Mouse (Mus musculus): ENCODE results near the gene Mrm3. TPM values are rescaled to one million over a fixed set of nuclear protein-coding genes. Genes with fewer than 3 reads are reported as not detected.

The Mrm3 gene
- total and polyA plus RNA-seq, 3 experiments, result 11.9 to 23.4 (median 21.8) TPM

GRCm38 (mm10) chr11:76294078-76294477, 50.6 kb downstream of the Mrm3 start:
- peaks cover 18% of the 10 kb centered on the region for H3K4me1 ChIP-seq (ENCODE audit: control insufficient read depth, insufficient read depth, low read length)
- H3K79me2 ChIP-seq (replicated peaks; ENCODE audit: control insufficient read depth, insufficient read depth, low read length), result no peaks in the 10 kb centered on the region
- intact Hi-C loops (cut with DNase I), result loop anchor here (5.0 kb wide), 1 partner anchor 33 kb away; no protein-coding TSS in a partner anchor
- H3K27ac ChIP-seq, result no peak overlapping the region
- no peaks in the 10 kb centered on the region for H3K27me3 ChIP-seq (ENCODE audit: control insufficient read depth, insufficient read depth, low read length)
- H3K36me3 ChIP-seq (ENCODE audit: control insufficient read depth, insufficient read depth, low read length), result no peaks in the 10 kb centered on the region
- WGBS, result 78% methylated on average over 5 of the region's 5 CpGs
- no peak overlapping the region for H3K4me3 ChIP-seq
- no peak overlapping the region for H3K9ac ChIP-seq (ENCODE audit: low read depth, low read length)
- TF ChIP-seq CTCF (IDR thresholded peaks at IDR 0.05) (no peak), EP300 (IDR thresholded peaks at IDR 0.05; ENCODE audit: insufficient read depth, low read depth, low read length) (no peak), POLR2A (IDR thresholded peaks at IDR 0.05; ENCODE audit: insufficient read depth, low read depth, low read length) (no peak)
- no peak for DNase-seq

GRCm38 (mm10) chr11:76294836-76295235, 51.3 kb downstream of the Mrm3 start:
- peaks cover 18% of the 10 kb centered on the region for H3K4me1 ChIP-seq (ENCODE audit: control insufficient read depth, insufficient read depth, low read length)
- no peaks in the 10 kb centered on the region for H3K36me3 ChIP-seq (ENCODE audit: control insufficient read depth, insufficient read depth, low read length)
- no peaks in the 10 kb centered on the region; the same call in 1 of the 2 replicates for H3K79me2 ChIP-seq (replicated peaks; ENCODE audit: control insufficient read depth, insufficient read depth, low read length)
- no peaks in the 10 kb centered on the region for H3K27me3 ChIP-seq (ENCODE audit: control insufficient read depth, insufficient read depth, low read length)
- H3K9ac ChIP-seq (ENCODE audit: low read depth, low read length), result no peak overlapping the region
- H3K27ac ChIP-seq, result peak overlapping the region; percentile 48
- TF ChIP-seq CTCF (IDR thresholded peaks at IDR 0.05) (no peak), EP300 (IDR thresholded peaks at IDR 0.05; ENCODE audit: insufficient read depth, low read depth, low read length) (0 out of 2 replicates have a peak, but pooled peaks have one; percentile 23)
- 31% methylated on average over 9 of the region's 9 CpGs for WGBS
- DNase-seq, result peak in 1 of 2 experiments; percentile 29
- intact Hi-C loops (cut with DNase I), result loop anchor here (5.0 kb wide), 1 partner anchor 32 kb away; no protein-coding TSS in a partner anchor
- H3K4me3 ChIP-seq, result no peak overlapping the region

- WGBS, result 74% methylated on average over 9 of the region's 9 CpGs
- Histone ChIP-seq H3K4me1 (ENCODE audit: control insufficient read depth, insufficient read depth, low read length) (peaks cover 17% of the 10 kb centered on the region), H3K9ac (ENCODE audit: low read depth, low read length) (no peak overlapping the region), H3K27ac (no peak overlapping the region), H3K79me2 (replicated peaks; ENCODE audit: control insufficient read depth, insufficient read depth, low read length) (no peaks in the 10 kb centered on the region; the same call in 1 of the 2 replicates), H3K27me3 (ENCODE audit: control insufficient read depth, insufficient read depth, low read length) (no peaks in the 10 kb centered on the region), H3K4me3 (no peak overlapping the region), H3K36me3 (ENCODE audit: control insufficient read depth, insufficient read depth, low read length) (no peaks in the 10 kb centered on the region)
- TF ChIP-seq POLR2A (IDR thresholded peaks at IDR 0.05; ENCODE audit: insufficient read depth, low read depth, low read length) (no peak), CTCF (IDR thresholded peaks at IDR 0.05) (no peak), EP300 (IDR thresholded peaks at IDR 0.05; ENCODE audit: insufficient read depth, low read depth, low read length) (no peak)
- intact Hi-C loops (cut with DNase I), result no loop called here
- no peak for DNase-seq
These were observed 53.7 kb downstream of the Mrm3 start for GRCm38 (mm10) chr11:76297252-76297651.

- intact Hi-C loops (cut with DNase I), result no loop called here
- no peaks in the 10 kb centered on the region for H3K27me3 ChIP-seq (ENCODE audit: control insufficient read depth, insufficient read depth, low read length)
- H3K36me3 ChIP-seq (ENCODE audit: control insufficient read depth, insufficient read depth, low read length), result no peaks in the 10 kb centered on the region
- DNase-seq, result no peak
- H3K79me2 ChIP-seq (replicated peaks; ENCODE audit: control insufficient read depth, insufficient read depth, low read length), result no peaks in the 10 kb centered on the region; the same call in 1 of the 2 replicates
- TF ChIP-seq POLR2A (IDR thresholded peaks at IDR 0.05; ENCODE audit: insufficient read depth, low read depth, low read length) (no peak), CTCF (IDR thresholded peaks at IDR 0.05) (peak; percentile 39), EP300 (IDR thresholded peaks at IDR 0.05; ENCODE audit: insufficient read depth, low read depth, low read length) (no peak)
- H3K27ac ChIP-seq, result no peak overlapping the region
- peaks cover 16% of the 10 kb centered on the region for H3K4me1 ChIP-seq (ENCODE audit: control insufficient read depth, insufficient read depth, low read length)
- no peak overlapping the region for H3K4me3 ChIP-seq
- no peak overlapping the region for H3K9ac ChIP-seq (ENCODE audit: low read depth, low read length)
- WGBS, result 60% methylated on average over 9 of the region's 9 CpGs
These were observed 55.0 kb downstream of the Mrm3 start for GRCm38 (mm10) chr11:76298457-76299000.

Other genes with a start within 250 kb of the Mrm3 start
- gene 1700016K19Rik, start 243.8 kb upstream of the Mrm3 start, total RNA-seq (2021), result not detected
- 1.3 TPM in 1 of 2 replicates, not detected in the other for gene 1700016K19Rik, start 243.8 kb upstream of the Mrm3 start, polyA plus RNA-seq (2012; rRNA removed)
- gene Rflnb, start 215.9 kb upstream of the Mrm3 start, total RNA-seq (2021), result 10 to 100 TPM; 30.7 to 36.7 TPM
- gene Rflnb, start 215.9 kb upstream of the Mrm3 start, polyA plus RNA-seq (2012; rRNA removed), result 18.5 and 34.4 TPM in 2 replicates
- 10 to 100 TPM; 24.3 to 25.1 TPM for gene Vps53, start 64.1 kb upstream of the Mrm3 start, total RNA-seq (2021)
- gene Vps53, start 64.1 kb upstream of the Mrm3 start, polyA plus RNA-seq (2012; rRNA removed), result 16.4 and 20.5 TPM in 2 replicates
- gene Fam57a, start 64.0 kb upstream of the Mrm3 start, total RNA-seq (2021), result 1 to 10 TPM; 2.0 to 3.0 TPM
- gene Fam57a, start 64.0 kb upstream of the Mrm3 start, polyA plus RNA-seq (2012; rRNA removed), result 4.2 and 5.4 TPM in 2 replicates
- gene Dbil5, start 26.1 kb upstream of the Mrm3 start, total RNA-seq (2021), result under 1 TPM in 1 of 2 experiments, not detected in 1; 0.43 TPM
- 0.73 and 1.2 TPM in 2 replicates for gene Dbil5, start 26.1 kb upstream of the Mrm3 start, polyA plus RNA-seq (2012; rRNA removed)
- gene Gemin4, start 26.1 kb upstream of the Mrm3 start, total RNA-seq (2021), result 1 to 10 TPM; 3.9 to 4.5 TPM
- gene Gemin4, start 26.1 kb upstream of the Mrm3 start, polyA plus RNA-seq (2012; rRNA removed), result 2.3 and 3.8 TPM in 2 replicates
- 10 to 100 TPM; 34.2 to 41.5 TPM for gene Glod4, start within 50 bp of the Mrm3 start, total RNA-seq (2021)
- gene Glod4, start within 50 bp of the Mrm3 start, polyA plus RNA-seq (2012; rRNA removed), result 12.0 and 26.7 TPM in 2 replicates
- gene Nxn, start 155.4 kb downstream of the Mrm3 start, total RNA-seq (2021), result 10 to 100 TPM; 14.6 to 19.1 TPM
- gene Nxn, start 155.4 kb downstream of the Mrm3 start, polyA plus RNA-seq (2012; rRNA removed), result 10.0 and 14.0 TPM in 2 replicates
- gene Timm22, start 163.2 kb downstream of the Mrm3 start, total RNA-seq (2021), result 10 to 100 TPM; 35.3 to 40.4 TPM
- gene Timm22, start 163.2 kb downstream of the Mrm3 start, polyA plus RNA-seq (2012; rRNA removed), result 10.4 and 21.0 TPM in 2 replicates

Measured in heart, adult 2 months (tissue).